Mouse (Mus musculus) A20 (cell line): ENCODE measurements around the gene Tdrkh.

Experiments used
- DNase-seq: peaks from one replicate; pipeline ENCODE4 v3.0.0-alpha.2; 2011; ENCODE audit warnings: low read depth, low spot score

Tdrkh gene

DNA sequence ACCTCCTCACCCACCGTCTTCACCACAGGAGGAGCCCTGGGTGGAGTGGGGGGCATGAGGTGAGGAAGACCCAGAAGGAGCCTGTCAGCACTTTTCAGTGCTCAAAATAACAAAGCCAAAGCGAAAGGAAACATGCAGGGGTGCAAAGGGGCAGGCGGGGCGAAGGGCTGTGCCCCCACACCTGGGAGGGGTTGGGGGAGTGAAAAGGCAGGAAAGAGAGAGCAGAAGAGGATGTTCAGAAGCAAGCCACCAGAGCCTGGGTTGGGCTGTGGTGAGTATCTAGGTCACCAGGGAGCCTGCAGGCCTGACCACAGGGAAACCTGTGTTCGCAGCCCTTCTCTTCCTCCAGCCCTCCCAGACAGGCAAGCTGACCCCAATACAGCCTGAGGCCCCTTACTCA lies 25.0 kb upstream of the Tdrkh start:
- DNase-seq: no peak

DNA sequence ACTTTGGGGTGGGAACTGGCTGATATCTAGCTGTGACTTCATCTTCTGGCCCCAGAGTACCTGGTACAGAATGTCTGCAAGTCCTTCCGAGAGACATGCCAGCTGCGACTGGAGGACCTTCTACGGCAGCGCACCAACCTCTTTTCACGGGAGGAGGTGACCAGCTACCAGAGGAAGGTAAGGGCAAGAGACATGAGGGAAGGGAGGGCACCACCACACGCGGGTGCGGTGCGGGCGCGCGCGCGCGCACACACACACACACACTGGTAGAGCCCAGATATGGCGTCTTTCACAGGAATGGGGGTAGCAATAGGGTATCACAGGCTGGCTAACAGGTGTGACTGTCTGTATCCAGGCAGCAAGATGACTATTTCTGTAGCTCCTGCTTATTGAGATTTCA lies 23.7 kb upstream of the Tdrkh start:
- no peak for DNase-seq

DNA sequence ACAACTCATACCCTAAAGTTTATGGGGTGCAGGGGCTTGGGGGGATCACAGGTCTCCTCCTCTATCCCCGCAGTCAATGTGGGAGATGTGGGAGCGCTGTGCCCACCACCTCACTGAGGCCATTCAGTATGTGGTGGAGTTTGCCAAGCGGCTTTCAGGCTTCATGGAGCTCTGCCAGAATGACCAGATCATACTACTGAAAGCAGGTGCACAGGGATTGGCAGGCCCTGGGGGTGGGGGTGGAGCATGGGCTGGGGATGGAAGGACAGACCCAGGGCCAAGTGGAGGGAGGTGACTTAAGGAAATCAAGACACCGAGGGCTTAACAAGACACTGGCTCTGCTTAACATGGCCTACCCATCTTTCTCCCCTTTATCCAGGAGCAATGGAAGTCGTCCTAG lies 22.1 kb upstream of the Tdrkh start:
- no peak for DNase-seq

DNA sequence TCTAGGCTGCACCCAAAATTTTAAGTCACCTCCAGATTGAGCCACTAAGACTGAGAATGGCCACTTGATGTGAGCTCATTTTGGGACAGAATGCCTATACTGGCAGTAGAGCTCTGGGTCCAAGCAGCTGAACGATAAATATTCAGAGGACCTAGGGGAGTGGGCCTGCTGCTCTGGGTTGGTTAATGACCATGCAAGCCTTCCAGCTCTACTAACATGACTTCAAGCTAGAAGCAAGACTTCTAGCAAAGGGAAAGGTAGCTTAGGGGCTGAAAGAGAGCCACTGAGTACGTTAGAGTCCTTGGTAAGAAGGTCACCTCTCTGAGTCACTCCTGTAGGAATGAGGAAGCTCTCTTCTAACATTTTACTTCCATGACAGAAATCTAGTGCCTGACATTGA lies 20.9 kb upstream of the Tdrkh start:
- no peak for DNase-seq

DNA sequence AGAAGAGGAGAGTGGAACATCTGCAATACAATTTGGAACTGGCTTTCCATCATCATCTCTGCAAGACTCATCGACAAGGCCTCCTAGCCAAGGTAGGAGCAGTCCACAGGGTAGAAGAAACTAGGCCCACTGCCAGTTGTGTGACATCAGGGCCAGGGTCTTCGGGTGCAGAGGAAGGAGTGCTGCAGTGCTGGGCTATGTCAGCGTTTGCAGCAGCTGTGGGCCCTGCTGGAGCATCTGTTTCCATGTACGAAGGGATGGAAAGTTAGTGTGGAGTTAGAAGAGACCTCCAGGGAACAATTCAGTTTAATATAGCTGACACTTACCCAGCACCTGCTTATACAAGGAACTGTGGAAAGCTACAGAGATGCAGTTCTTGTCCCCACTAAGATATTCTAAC lies 20.0 kb upstream of the Tdrkh start:
- no peak for DNase-seq

DNA sequence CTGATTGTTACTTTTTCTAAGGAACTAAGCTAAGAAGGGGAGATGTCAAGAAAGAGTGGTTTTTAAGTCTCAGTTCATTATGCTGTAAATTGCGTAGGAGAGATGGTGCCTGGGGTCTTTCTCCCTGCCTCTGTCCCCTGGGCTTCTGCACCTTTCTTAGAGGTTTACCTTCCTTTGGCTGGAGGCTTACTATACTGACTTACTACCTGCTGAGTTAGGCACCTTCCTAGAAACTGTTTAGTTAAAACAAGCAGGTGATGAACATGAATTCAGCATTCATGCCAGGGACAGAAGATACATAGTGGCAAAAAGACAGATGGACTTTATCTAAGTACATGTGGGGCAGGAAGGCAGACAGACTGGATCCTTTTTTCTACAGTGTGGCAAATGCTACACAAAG lies 16.7 kb upstream of the Tdrkh start:
- no peak for DNase-seq

DNA sequence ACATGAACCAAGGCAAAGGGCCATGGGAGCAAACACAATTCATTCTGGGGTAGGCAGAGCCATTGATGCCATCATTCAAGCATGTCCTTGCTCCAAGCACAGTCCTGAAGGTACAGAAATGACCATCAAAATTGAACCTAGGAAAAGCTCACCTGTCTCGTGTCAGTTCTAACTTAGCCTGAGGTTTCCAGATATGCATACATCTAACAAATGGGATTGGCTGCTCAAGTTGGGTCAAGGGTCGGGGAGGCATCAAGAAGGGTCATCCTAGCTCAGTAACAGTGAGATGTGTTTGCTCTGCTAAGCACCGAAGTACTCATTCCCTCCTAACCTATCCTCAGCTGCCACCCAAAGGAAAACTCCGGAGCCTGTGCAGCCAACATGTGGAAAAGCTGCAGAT lies 16.2 kb upstream of the Tdrkh start:
- no peak for DNase-seq

DNA sequence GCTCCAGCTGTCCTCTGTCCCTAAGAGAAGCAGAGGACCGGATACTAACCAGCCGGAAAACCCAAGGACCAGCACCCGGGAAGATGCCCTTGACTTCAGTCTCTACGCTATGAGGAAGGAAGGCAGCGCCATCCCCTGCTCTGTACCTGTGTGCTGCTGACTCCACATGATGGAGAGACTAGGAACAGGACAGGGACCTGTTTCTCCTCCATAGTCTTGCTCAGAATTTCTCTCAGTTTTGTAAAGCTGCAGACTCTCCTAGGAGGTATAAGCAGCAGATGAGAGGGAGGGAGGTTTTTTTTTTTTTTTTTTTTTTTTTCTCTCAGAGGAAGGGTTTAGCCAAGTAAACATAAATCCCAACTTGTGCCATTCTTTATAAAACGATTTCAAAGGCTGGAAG lies 14.9 kb upstream of the Tdrkh start, which contains the start of gene Lingo4:
Gene Lingo4 (plus strand): TSS at position 301 of the 400 bp plus-strand sequence.
- no peak for DNase-seq

DNA sequence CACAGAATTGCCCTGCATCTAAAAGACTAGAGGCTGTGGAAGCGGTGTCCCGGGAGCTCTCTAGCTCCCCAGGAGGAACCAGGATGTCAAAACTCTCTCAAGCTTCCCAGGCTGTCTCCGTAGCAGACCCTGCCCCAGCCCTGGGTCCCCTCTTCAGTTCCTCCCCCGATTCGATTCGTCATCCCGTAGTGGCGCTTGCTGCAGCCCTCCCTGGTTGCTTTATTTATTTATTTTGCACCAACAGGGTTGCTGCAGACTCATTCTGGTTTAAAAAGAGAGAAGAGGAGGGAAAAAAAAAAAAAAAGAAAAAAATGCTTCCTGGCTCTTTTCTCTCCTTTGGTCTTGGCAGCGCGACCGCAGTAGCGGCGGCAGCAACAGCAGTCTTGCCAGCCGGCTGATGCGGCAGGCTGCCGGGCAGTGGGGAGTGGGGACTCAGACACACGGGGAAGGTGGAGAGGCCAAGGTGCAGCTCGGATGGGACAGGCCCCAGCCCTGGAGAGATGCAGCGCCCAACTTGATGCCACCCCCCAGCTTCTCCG lies 14.1 kb upstream of the Tdrkh start:
- DNase-seq: no peak

DNA sequence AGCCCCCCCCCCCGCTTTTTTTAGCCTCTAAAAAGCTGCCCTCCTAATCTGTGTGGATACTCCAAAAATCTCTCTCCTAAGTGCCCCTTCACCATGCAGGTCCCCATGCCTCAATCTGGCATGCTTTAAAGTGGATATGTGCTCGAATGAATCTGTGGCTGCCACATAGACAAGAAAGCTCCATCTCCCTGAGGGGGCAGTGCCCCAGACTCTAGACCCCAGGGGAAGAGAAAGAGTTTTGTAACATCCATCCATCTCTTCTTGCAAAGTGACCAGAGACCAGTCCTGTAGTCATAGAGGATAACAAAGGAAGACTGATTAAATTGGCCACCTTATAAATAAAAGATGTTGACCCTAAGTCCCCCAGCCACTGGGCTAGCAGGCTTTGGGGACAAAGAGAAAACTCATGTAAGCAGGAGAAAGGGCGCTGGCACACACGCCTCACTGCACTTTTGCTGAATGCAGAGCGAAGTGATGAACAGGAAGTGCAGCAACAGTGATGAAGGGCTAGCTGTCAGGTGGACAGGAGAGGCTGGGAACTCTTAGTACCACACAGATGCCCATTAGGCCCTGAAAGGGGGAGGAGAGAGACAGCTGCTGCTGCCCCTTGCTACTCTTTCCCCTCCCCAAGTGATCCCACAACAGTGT lies 13.3 kb upstream of the Tdrkh start:
- no peak for DNase-seq

DNA sequence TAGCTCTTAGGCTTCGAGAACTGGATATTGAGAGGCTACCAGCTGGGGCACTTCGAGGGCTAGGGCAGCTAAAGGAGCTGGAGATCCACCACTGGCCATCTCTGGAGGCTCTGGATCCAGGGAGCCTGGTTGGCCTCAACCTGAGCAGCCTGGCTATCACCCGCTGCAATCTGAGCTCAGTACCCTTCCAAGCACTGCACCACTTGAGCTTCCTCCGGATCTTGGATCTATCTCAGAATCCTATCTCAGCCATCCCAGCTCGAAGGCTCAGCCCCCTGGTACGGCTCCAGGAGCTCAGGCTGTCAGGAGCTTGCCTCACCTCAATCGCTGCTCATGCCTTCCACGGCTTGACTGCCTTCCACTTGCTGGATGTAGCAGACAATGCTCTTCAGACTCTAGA lies 10.6 kb upstream of the Tdrkh start:
- no peak for DNase-seq

DNA sequence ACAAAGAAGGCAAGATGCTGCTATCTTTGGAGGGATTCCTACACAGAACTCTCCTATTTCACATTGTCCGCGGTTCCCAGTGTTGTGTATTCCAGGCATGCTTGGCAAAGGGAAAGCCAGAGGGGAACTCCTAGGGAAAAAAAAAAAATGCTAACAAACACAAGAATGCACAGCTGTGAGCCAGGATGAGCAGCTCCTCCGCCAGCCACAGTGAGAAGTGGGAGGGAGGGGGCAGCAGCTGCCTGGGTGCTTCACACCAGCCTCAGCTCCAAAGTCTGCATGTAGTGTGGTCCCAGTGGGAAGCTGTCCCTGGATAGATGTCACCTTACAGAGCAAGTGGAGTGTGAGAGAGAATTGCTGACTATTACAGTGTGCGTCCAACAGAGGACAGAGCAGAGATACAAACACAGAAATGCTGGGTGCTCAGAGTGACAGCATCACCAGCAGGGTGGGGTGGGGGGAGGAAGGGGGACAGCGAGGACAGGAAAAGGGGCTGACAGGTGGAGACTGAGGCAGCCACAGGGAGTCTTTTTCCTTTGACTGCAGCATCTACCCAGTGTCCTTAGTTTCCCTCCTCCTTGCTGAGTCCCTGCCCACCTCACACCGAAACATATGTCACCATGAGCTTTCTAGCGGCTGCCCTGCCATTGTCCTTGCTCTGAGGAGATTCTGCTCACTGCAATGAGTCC lies 8.6 kb upstream of the Tdrkh start:
- DNase-seq: no peak

DNA sequence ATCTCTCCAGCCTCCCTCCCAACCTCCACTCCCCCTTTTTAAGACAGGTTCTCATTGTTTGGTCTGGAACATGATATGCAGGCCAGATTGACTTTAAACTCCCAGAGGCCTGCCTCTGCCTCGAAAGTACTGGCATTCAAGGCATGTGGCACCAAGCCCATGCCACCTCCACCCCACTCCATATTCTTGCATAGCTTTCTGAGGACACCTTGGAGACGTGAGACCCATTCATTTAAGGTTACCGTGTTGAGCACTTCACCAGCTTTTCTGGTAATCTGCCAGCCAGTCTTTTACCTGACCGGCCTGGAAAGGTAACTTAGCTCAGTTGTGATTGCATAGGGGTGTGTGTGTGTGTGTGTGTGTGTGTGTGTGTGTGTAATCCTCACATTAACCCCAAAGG lies 7.5 kb upstream of the Tdrkh start:
- DNase-seq: no peak

DNA sequence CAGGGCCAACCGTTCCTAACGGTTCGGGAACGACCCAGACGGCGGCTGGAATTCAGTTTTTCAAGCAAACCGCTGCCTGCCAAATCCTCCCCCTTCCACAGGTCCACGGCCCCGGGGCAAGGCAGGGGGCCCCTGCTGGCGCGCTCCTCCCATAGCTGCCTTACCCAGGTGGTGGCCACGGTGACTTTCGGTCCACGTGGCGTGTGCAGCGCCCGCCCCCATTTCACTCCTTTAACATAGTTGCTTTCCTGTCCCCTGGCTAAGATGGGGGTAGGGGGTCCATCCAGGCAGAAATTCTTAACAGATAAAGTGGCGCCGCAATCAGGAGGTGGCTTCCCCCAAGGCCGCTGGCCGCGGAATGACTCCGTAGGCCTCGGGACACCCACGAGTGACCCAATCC lies 543 bp upstream of the Tdrkh start:
- DNase-seq: no peak

DNA sequence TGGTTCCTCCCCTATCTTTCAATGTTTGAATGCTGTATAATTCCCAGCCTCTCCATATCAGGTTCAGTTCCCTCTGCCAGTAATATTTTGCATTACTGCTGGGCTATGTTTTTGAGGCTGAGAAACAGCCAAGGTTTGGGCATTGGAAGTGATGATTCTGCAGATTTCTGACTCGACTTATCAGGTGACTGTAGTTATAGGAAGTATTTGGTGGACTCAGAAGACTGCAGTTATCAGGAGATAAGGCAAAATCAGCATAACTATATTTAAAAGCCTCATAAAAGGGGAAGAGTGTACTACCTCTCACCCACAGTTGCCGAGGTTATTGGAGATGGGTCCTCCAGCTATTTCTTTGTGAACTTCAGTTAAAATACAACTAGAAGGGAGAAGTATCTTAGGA lies 17.9 kb downstream of the Tdrkh start:
- DNase-seq: no peak

DNA sequence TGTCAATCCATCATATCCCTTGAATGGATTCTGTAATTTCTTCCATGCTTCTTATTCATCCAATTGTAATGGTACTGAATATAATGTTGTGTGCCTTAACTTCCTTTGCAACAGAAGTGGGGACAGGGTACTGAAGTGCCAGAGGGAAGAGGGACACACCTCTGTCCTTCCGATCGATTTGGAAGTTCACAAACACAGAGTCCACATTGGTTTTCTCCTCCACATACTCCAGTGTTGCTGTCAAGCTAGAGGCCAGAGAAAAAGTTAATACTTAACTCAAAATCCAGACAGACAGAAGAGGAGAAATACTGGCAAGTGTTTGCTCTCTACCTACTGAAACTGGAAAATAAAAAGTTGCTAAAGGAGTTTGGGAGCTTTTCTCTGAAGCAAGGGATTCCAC lies 21.2 kb downstream of the Tdrkh start:
- no peak for DNase-seq

DNA sequence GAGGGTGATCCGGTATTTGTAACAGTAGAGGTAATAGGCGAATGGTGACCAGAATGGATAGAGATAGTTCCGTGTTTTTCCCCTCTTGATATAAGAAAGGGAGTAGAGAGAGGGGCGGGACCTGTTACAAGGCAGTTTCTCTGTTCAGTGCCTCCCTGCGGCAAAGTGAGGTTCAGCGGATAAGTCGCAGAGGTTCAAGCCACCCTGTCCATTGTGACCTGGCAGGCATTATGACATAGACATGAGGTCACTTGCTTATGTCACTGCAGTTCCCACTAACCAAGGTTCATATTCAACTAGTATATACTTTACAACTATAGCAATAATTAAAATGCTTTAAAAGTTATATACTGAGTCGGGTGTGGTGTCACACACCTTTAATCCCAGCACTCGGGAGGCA lies 23.3 kb downstream of the Tdrkh start:
- DNase-seq: no peak

DNA sequence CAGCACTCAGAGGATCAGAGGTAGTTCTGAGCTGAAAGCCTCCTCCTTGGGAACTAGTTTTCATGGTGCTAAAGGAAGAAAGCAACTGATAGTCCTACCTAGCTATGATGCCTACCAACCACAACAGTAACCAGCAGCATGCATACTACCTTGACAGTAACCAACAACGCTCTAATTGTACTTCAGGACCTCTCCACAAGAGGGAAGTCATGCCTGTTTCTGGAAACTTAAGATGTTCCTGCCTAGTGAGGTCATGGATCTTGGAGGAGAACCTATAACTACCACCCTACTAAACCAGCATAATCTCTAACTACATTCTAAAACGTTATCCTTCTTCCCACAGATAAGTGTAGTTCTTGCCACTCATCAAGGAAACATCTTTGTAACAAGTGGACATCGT lies 28.1 kb downstream of the Tdrkh start:
- DNase-seq: peak; percentile 38

DNA sequence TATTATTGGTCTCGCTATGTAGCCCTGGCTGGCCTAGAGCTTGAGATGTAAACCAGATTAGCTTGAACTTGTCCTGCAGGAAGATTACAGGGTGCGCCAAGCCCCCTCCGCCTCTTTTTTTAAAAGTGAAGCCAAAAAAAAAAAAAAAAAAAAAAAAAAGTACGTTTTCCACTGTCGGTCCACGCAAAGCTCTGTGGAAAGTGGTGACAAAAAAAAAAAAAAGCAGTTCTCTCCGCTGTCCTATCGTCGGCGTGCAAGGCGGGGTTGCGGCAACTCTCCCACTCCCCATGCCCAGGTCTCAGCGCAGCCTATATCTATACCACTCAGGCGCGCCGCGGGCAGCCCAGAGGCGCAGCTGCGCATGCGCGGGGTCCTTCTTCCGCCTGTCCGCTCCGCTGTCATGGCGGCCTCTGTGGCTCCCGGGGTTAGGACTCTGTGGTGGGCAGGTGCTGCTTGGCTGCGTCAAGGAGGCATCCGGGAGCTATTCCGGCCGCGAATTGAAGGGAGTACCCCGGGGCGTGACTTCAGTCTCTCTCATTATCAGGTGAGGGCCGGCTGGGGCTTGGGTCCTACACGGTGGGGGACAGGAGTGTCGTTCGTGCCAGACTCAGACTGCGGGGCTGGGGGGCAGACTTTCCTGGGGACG lies 30.0 kb downstream of the Tdrkh start, which contains the start of gene Mrpl9:
Gene Mrpl9 (plus strand): TSS at position 368 of the 646 bp plus-strand sequence.
- peak; percentile 95 for DNase-seq

DNA sequence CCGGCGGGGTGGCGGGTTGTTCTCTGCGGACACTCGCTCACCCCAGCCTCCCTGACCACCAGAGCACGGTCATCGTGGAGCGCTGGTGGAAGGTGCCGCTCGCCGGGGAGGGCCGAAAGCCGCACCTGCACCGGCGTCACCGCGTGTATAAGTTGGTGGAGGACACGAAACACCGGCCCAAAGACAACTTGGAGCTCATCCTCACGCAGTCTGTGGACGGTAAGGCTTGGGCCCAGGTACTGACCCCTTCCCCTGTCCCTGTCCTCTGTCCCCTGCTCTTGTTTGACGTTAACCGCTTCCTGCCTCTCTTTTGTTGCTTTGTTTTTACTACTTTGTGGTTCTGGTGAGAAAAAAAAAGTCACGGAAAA lies 30.5 kb downstream of the Tdrkh start, which contains the start of gene Oaz3:
Gene Oaz3 (minus strand): TSS at position 319 of the 368 bp plus-strand sequence.
- DNase-seq: no peak

DNA sequence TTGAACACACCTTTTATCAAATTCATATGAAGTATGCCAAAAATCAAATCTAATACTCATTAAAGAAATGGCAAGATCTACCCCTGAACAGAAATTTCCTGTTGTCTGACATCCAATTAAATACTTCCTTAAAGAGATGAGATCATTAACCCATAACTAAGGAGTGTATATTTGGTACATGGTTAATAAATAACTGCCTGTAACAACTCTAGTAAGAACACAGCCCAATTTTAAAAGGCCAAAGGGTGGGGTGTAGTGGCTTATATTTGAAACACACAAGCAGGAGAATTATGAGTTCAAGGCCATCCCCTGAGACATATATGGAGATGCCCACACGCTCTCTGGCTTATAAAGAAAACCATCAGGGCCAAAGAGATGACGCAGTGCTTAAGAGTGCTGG lies 36.3 kb downstream of the Tdrkh start:
- no peak for DNase-seq

DNA sequence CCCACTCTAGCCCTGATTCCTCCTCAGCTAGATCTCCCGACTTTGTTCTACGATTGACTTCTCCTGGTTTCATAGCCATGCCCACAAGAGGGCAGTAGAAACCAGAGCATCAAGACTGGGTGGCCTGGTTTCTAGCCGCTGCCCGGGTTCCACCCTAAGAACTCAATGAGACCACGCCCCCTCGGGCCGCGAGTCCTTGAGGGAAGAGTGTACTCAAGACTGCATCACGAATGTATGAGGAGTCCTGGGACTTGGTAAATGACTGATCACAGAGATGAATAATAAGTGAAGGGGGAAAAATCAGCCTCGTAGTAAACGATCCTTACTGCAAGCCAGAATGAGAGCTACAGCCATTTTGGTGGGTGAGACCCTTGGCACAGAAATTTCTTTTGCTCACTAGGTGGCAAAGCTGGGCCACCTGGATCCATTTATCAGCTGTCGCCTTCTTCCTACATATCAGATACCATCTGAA lies 43.5 kb downstream of the Tdrkh start:
- DNase-seq: peak; percentile 91

DNA sequence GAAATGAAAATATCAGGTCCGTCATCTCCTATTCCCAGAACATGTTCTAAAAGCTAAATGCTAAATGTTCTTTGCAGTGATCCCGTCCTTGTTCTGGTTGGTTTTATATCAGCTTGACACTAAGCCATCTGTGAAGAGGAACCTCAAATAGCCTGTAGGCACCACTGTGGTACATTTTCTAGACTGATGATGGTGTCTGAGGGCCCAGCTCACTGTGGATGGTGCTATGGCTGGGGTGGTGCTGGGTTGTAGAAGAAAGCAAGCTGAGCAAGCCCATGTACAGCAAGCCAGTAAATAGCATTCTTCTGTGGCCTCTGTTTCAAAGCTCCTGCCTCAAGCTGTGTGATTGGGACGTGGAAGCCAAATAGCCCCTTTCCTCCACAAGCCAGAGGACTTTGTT lies 44.0 kb downstream of the Tdrkh start:
- no peak for DNase-seq
